Mouse (Mus musculus): ENCODE measurements at regions not wholly inside any gene's neighbourhood (a gene's known extent, or its start where the extent isn't known, plus 50 kb on each side); places are given as distances from the start of the nearest gene placed in this dataset.

GRCm38 (mm10) chr13:31163878-31164495 lies 190.0 kb downstream of the Gm5447 start:
- Histone ChIP-seq H3K27ac (replicated peaks; ENCODE audit: low read depth, low read length) (no peak overlapping the region), H3K36me3 (ENCODE audit: control insufficient read depth, insufficient read depth, low read length) (no peaks in the 10 kb centered on the region), H3K4me3 (replicated peaks; ENCODE audit: low read length) (no peak overlapping the region), H3K9ac (ENCODE audit: low read depth, low read length, severe bottlenecking) (no peak overlapping the region), H3K4me2 (replicated peaks; ENCODE audit: low read depth, low read length, severe bottlenecking) (no peak overlapping the region), H3K9me3 (ENCODE audit: control insufficient read depth, low read length) (no peaks in the 10 kb centered on the region), H3K27me3 (ENCODE audit: control insufficient read depth, insufficient read depth, low read length) (no peaks in the 10 kb centered on the region), H3K4me1 (ENCODE audit: control insufficient read depth, insufficient read depth, low read length) (0 out of 2 replicates have a peak, but pooled peaks cover 4% of the 10 kb centered on the region)
- WGBS: 64% methylated on average over 6 of the region's 6 CpGs
- DNase-seq (ENCODE audit: low spot score) (no peak), ATAC-seq (ENCODE audit: low FRiP score, low read depth) (no peak)
- TF ChIP-seq POLR2A (IDR thresholded peaks at IDR 0.05; ENCODE audit: borderline replicate concordance, extremely low read depth, insufficient read depth, insufficient read length): no peak

GRCm38 (mm10) chr13:31166286-31166685 lies 192.3 kb downstream of the Gm5447 start:
- ATAC-seq (ENCODE audit: low FRiP score, low read depth): no peak
- TF ChIP-seq POLR2A (IDR thresholded peaks at IDR 0.05; ENCODE audit: borderline replicate concordance, extremely low read depth, insufficient read depth, insufficient read length): no peak
- H3K27me3 ChIP-seq (ENCODE audit: control insufficient read depth, insufficient read depth, low read length): no peaks in the 10 kb centered on the region
- H3K9ac ChIP-seq (ENCODE audit: low read depth, low read length, severe bottlenecking): no peak overlapping the region
- H3K9me3 ChIP-seq (ENCODE audit: control insufficient read depth, low read length): no peaks in the 10 kb centered on the region
- 43% methylated on average over 5 of the region's 5 CpGs for whole genome bisulfite sequencing
- H3K4me1 ChIP-seq (ENCODE audit: control insufficient read depth, insufficient read depth, low read length): 0 out of 2 replicates have a peak, but pooled peaks cover 4% of the 10 kb centered on the region
- H3K4me3 ChIP-seq (replicated peaks; ENCODE audit: low read length): no peak overlapping the region
- no peak overlapping the region for H3K4me2 ChIP-seq (replicated peaks; ENCODE audit: low read depth, low read length, severe bottlenecking)
- H3K27ac ChIP-seq (replicated peaks; ENCODE audit: low read depth, low read length): no peak overlapping the region
- peak; percentile 21 for DNase-seq (ENCODE audit: low spot score)
- H3K36me3 ChIP-seq (ENCODE audit: control insufficient read depth, insufficient read depth, low read length): no peaks in the 10 kb centered on the region

GRCm38 (mm10) chr13:31168854-31169253 lies 194.8 kb downstream of the Gm5447 start:
- WGBS: 84% methylated on average over 2 of the region's 2 CpGs
- 0 out of 2 replicates have a peak, but pooled peaks cover 4% of the 10 kb centered on the region for H3K4me1 ChIP-seq (ENCODE audit: control insufficient read depth, insufficient read depth, low read length)
- no peak overlapping the region for H3K4me2 ChIP-seq (replicated peaks; ENCODE audit: low read depth, low read length, severe bottlenecking)
- H3K27me3 ChIP-seq (ENCODE audit: control insufficient read depth, insufficient read depth, low read length): no peaks in the 10 kb centered on the region
- DNase-seq (ENCODE audit: low spot score): no peak
- no peak overlapping the region for H3K27ac ChIP-seq (replicated peaks; ENCODE audit: low read depth, low read length)
- no peaks in the 10 kb centered on the region for H3K36me3 ChIP-seq (ENCODE audit: control insufficient read depth, insufficient read depth, low read length)
- H3K9me3 ChIP-seq (ENCODE audit: control insufficient read depth, low read length): no peaks in the 10 kb centered on the region
- no peak overlapping the region for H3K9ac ChIP-seq (ENCODE audit: low read depth, low read length, severe bottlenecking)
- no peak overlapping the region for H3K4me3 ChIP-seq (replicated peaks; ENCODE audit: low read length)
- TF ChIP-seq POLR2A (IDR thresholded peaks at IDR 0.05; ENCODE audit: borderline replicate concordance, extremely low read depth, insufficient read depth, insufficient read length): no peak
- ATAC-seq (ENCODE audit: low FRiP score, low read depth): no peak

- Histone ChIP-seq H3K27ac (replicated peaks; ENCODE audit: low read depth, low read length) (no peak overlapping the region), H3K9ac (ENCODE audit: low read depth, low read length, severe bottlenecking) (no peak overlapping the region), H3K4me2 (replicated peaks; ENCODE audit: low read depth, low read length, severe bottlenecking) (no peak overlapping the region), H3K4me3 (replicated peaks; ENCODE audit: low read length) (no peak overlapping the region), H3K9me3 (ENCODE audit: control insufficient read depth, low read length) (no peaks in the 10 kb centered on the region), H3K36me3 (ENCODE audit: control insufficient read depth, insufficient read depth, low read length) (no peaks in the 10 kb centered on the region), H3K27me3 (ENCODE audit: control insufficient read depth, insufficient read depth, low read length) (no peaks in the 10 kb centered on the region), H3K4me1 (ENCODE audit: control insufficient read depth, insufficient read depth, low read length) (no peaks in the 10 kb centered on the region)
- DNase-seq (ENCODE audit: low spot score): no peak
- no peak for ATAC-seq (ENCODE audit: low FRiP score, low read depth)
- WGBS: 85% methylated on average over 2 of the region's 2 CpGs
- no peak for TF ChIP-seq POLR2A (IDR thresholded peaks at IDR 0.05; ENCODE audit: borderline replicate concordance, extremely low read depth, insufficient read depth, insufficient read length)
Measured at GRCm38 (mm10) chr13:31171751-31172150, 197.7 kb downstream of the Gm5447 start.

GRCm38 (mm10) chr13:31172580-31172979 lies 198.6 kb downstream of the Gm5447 start:
- Histone ChIP-seq H3K36me3 (ENCODE audit: control insufficient read depth, insufficient read depth, low read length) (no peaks in the 10 kb centered on the region), H3K4me1 (ENCODE audit: control insufficient read depth, insufficient read depth, low read length) (no peaks in the 10 kb centered on the region), H3K4me2 (replicated peaks; ENCODE audit: low read depth, low read length, severe bottlenecking) (no peak overlapping the region), H3K9me3 (ENCODE audit: control insufficient read depth, low read length) (no peaks in the 10 kb centered on the region), H3K9ac (ENCODE audit: low read depth, low read length, severe bottlenecking) (no peak overlapping the region), H3K27ac (replicated peaks; ENCODE audit: low read depth, low read length) (no peak overlapping the region), H3K4me3 (replicated peaks; ENCODE audit: low read length) (no peak overlapping the region), H3K27me3 (ENCODE audit: control insufficient read depth, insufficient read depth, low read length) (no peaks in the 10 kb centered on the region)
- ATAC-seq (ENCODE audit: low FRiP score, low read depth): no peak
- no peak for TF ChIP-seq POLR2A (IDR thresholded peaks at IDR 0.05; ENCODE audit: borderline replicate concordance, extremely low read depth, insufficient read depth, insufficient read length)
- DNase-seq (ENCODE audit: low spot score): no peak
- WGBS: 93% methylated on average over 5 of the region's 5 CpGs

Measured in limb, embryonic 14.5 days (tissue).